Mouse (Mus musculus) liver, postnatal 0 days (tissue): Measurements from ENCODE around the gene Dagla.

Experiments used
- CTCF ChIP-seq: sonication (generic); IDR thresholded peaks from 2 replicates; pipeline ENCODE4 v1.5.1; 2016; ENCODE audit warnings: antibody characterized with exemption, low read depth
- EP300 ChIP-seq: IDR thresholded peaks from 2 replicates; pipeline ENCODE4 v1.6.1; 2016; ENCODE audit warnings: antibody characterized with exemption, low read depth, mild to moderate bottlenecking

DNA sequence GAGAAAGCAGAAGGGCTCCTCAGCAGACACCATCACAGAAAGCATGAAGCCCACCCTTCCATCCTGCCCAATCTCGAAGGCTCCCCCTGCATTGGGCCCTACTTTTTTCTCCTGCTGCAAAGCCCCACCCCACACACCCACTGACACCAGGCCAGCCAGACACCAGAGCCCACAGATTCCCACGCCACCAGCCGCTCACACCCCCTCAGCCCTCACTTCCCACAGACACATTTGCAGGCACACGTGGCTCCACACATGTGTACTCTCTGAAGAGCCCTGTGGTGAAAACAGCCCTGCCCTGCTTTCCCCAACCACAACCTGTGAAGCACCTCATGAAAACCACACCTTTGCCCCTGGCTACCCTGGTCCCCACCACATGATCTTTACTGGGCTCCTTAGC, 3.9 kb downstream of the Dagla start:
- TF ChIP-seq CTCF = no peak
- TF ChIP-seq EP300 = no peak
